Mouse (Mus musculus): ENCODE results near the gene Gpatch4. TPM values are rescaled to one million over a fixed set of nuclear protein-coding genes. Genes with fewer than 3 reads are reported as not detected.
A peak's percentile ranks its signal among the peaks of the same experiment; 100 is the strongest.

Gene Gpatch4
- polyA plus RNA-seq, 1 experiment from 2014 or later: 29.7 TPM

GRCm38 (mm10) chr3:88082663-88083062 lies 39.8 kb downstream of the Gpatch4 start:
- Histone ChIP-seq H3K27me3 (no peaks in the 10 kb centered on the region), H3K4me2 (replicated peaks) (peak overlapping the region; percentile 78), H3K4me3 (peak overlapping the region; percentile 53), H3K4me1 (peaks cover 17% of the 10 kb centered on the region), H3K9ac (replicated peaks) (0 out of 2 replicates have a peak overlapping the region, but pooled peaks have one; percentile 41), H3K9me3 (no peaks in the 10 kb centered on the region), H3K36me3 (no peaks in the 10 kb centered on the region), H3K27ac (replicated peaks) (no peak overlapping the region)
- 3% methylated on average over 4 of the region's 4 CpGs for WGBS
- no peak for ATAC-seq (replicated peaks)

GRCm38 (mm10) chr3:88084001-88084400 lies 41.1 kb downstream of the Gpatch4 start:
- peaks cover 17% of the 10 kb centered on the region for H3K4me1 ChIP-seq
- 100% methylated on average over 2 of the region's 2 CpGs for WGBS

GRCm38 (mm10) chr3:88085459-88085858 lies 42.6 kb downstream of the Gpatch4 start:
- no peak overlapping the region for H3K27ac ChIP-seq (replicated peaks)
- H3K4me2 ChIP-seq (replicated peaks): no peak overlapping the region
- peaks cover 17% of the 10 kb centered on the region for H3K4me1 ChIP-seq
- H3K4me3 ChIP-seq: no peak overlapping the region
- WGBS: 90% methylated on average over 9 of the region's 9 CpGs
- H3K36me3 ChIP-seq: no peaks in the 10 kb centered on the region
- no peak overlapping the region for H3K9ac ChIP-seq (replicated peaks)
- no peaks in the 10 kb centered on the region for H3K27me3 ChIP-seq
- no peak for ATAC-seq (replicated peaks)
- no peaks in the 10 kb centered on the region for H3K9me3 ChIP-seq

More at GRCm38 (mm10) chr3:88084001-88084400, 41.1 kb downstream of the Gpatch4 start:
- Histone ChIP-seq H3K36me3 (no peaks in the 10 kb centered on the region), H3K4me2 (replicated peaks) (no peak overlapping the region), H3K4me3 (no peak overlapping the region), H3K9me3 (no peaks in the 10 kb centered on the region), H3K27ac (replicated peaks) (no peak overlapping the region), H3K9ac (replicated peaks) (no peak overlapping the region), H3K27me3 (no peaks in the 10 kb centered on the region)
- ATAC-seq (replicated peaks): no peak

GRCm38 (mm10) chr3:88087688-88088087 lies 44.8 kb downstream of the Gpatch4 start:
- WGBS: 83% methylated on average over 1 of the region's 1 CpGs
- Histone ChIP-seq H3K9me3 (no peaks in the 10 kb centered on the region), H3K4me1 (peaks cover 5% of the 10 kb centered on the region), H3K36me3 (peaks cover 2% of the 10 kb centered on the region; the same call in 1 of the 2 replicates), H3K9ac (replicated peaks) (no peak overlapping the region), H3K4me2 (replicated peaks) (no peak overlapping the region), H3K27me3 (no peaks in the 10 kb centered on the region), H3K4me3 (no peak overlapping the region), H3K27ac (replicated peaks) (no peak overlapping the region)
- ATAC-seq (replicated peaks): no peak

GRCm38 (mm10) chr3:88090106-88090505 lies 47.2 kb downstream of the Gpatch4 start:
- H3K27me3 ChIP-seq: no peaks in the 10 kb centered on the region
- 93% methylated on average over 7 of the region's 7 CpGs for WGBS
- H3K9me3 ChIP-seq: no peaks in the 10 kb centered on the region
- ATAC-seq (replicated peaks): no peak
- no peak overlapping the region for H3K4me2 ChIP-seq (replicated peaks)
- H3K4me1 ChIP-seq: no peaks in the 10 kb centered on the region
- H3K4me3 ChIP-seq: no peak overlapping the region
- no peak overlapping the region for H3K27ac ChIP-seq (replicated peaks)
- peaks cover 2% of the 10 kb centered on the region; the same call in 1 of the 2 replicates for H3K36me3 ChIP-seq
- H3K9ac ChIP-seq (replicated peaks): no peak overlapping the region

GRCm38 (mm10) chr3:88090616-88091015 lies 47.7 kb downstream of the Gpatch4 start:
- no peaks in the 10 kb centered on the region for H3K4me1 ChIP-seq
- no peaks in the 10 kb centered on the region for H3K27me3 ChIP-seq
- no peak overlapping the region for H3K4me2 ChIP-seq (replicated peaks)
- no peaks in the 10 kb centered on the region for H3K9me3 ChIP-seq
- no peak for ATAC-seq (replicated peaks)
- 87% methylated on average over 6 of the region's 6 CpGs for WGBS
- no peak overlapping the region for H3K4me3 ChIP-seq
- H3K9ac ChIP-seq (replicated peaks): no peak overlapping the region
- H3K36me3 ChIP-seq: peaks cover 2% of the 10 kb centered on the region; the same call in 1 of the 2 replicates
- no peak overlapping the region for H3K27ac ChIP-seq (replicated peaks)

GRCm38 (mm10) chr3:88094126-88094525 lies 51.2 kb downstream of the Gpatch4 start:
- ATAC-seq (replicated peaks): no peak
- no peaks in the 10 kb centered on the region for H3K9me3 ChIP-seq
- WGBS: 81% methylated on average over 5 of the region's 5 CpGs
- no peaks in the 10 kb centered on the region for H3K4me1 ChIP-seq
- no peaks in the 10 kb centered on the region for H3K27me3 ChIP-seq
- H3K9ac ChIP-seq (replicated peaks): no peak overlapping the region
- H3K36me3 ChIP-seq: peaks cover 2% of the 10 kb centered on the region; the same call in 1 of the 2 replicates
- no peak overlapping the region for H3K4me2 ChIP-seq (replicated peaks)
- peak overlapping the region; percentile 49; the same call in 1 of the 2 replicates for H3K27ac ChIP-seq (replicated peaks)
- no peak overlapping the region for H3K4me3 ChIP-seq

GRCm38 (mm10) chr3:88097666-88098065 lies 54.8 kb downstream of the Gpatch4 start:
- Histone ChIP-seq H3K4me3 (no peak overlapping the region), H3K9me3 (no peaks in the 10 kb centered on the region), H3K9ac (replicated peaks) (no peak overlapping the region), H3K4me2 (replicated peaks) (no peak overlapping the region), H3K27me3 (no peaks in the 10 kb centered on the region), H3K36me3 (no peaks in the 10 kb centered on the region), H3K27ac (replicated peaks) (no peak overlapping the region), H3K4me1 (no peaks in the 10 kb centered on the region)
- ATAC-seq (replicated peaks): no peak
- 85% methylated on average over 6 of the region's 6 CpGs for WGBS

GRCm38 (mm10) chr3:88100251-88100650 lies 57.3 kb downstream of the Gpatch4 start:
- H3K9ac ChIP-seq (replicated peaks): no peak overlapping the region
- H3K36me3 ChIP-seq: no peaks in the 10 kb centered on the region; the same call in 1 of the 2 replicates
- no peak overlapping the region for H3K27ac ChIP-seq (replicated peaks)
- no peaks in the 10 kb centered on the region for H3K9me3 ChIP-seq
- ATAC-seq (replicated peaks): no peak
- H3K4me1 ChIP-seq: no peaks in the 10 kb centered on the region
- no peak overlapping the region for H3K4me2 ChIP-seq (replicated peaks)
- no peak overlapping the region for H3K4me3 ChIP-seq
- no peaks in the 10 kb centered on the region for H3K27me3 ChIP-seq
- 45% methylated on average over 3 of the region's 3 CpGs for WGBS

GRCm38 (mm10) chr3:88101736-88102135 lies 58.8 kb downstream of the Gpatch4 start:
- H3K4me3 ChIP-seq: no peak overlapping the region
- H3K9ac ChIP-seq (replicated peaks): no peak overlapping the region
- no peaks in the 10 kb centered on the region for H3K4me1 ChIP-seq
- no peaks in the 10 kb centered on the region for H3K27me3 ChIP-seq
- H3K36me3 ChIP-seq: no peaks in the 10 kb centered on the region; the same call in 1 of the 2 replicates
- no peak overlapping the region for H3K27ac ChIP-seq (replicated peaks)
- H3K9me3 ChIP-seq: no peaks in the 10 kb centered on the region
- H3K4me2 ChIP-seq (replicated peaks): no peak overlapping the region
- 96% methylated on average over 7 of the region's 7 CpGs for WGBS
- ATAC-seq (replicated peaks): no peak

- Histone ChIP-seq H3K4me2 (replicated peaks) (no peak overlapping the region), H3K4me3 (no peak overlapping the region), H3K27me3 (no peaks in the 10 kb centered on the region), H3K27ac (replicated peaks) (no peak overlapping the region), H3K4me1 (no peaks in the 10 kb centered on the region), H3K9me3 (no peaks in the 10 kb centered on the region), H3K9ac (replicated peaks) (no peak overlapping the region), H3K36me3 (no peaks in the 10 kb centered on the region; the same call in 1 of the 2 replicates)
- no peak for ATAC-seq (replicated peaks)
- WGBS: 93% methylated on average over 6 of the region's 6 CpGs
Measured at GRCm38 (mm10) chr3:88102196-88102595, 59.3 kb downstream of the Gpatch4 start.

- no peak overlapping the region for H3K27ac ChIP-seq (replicated peaks)
- ATAC-seq (replicated peaks): no peak
- no peaks in the 10 kb centered on the region for H3K4me1 ChIP-seq
- H3K9ac ChIP-seq (replicated peaks): no peak overlapping the region
- no peaks in the 10 kb centered on the region; the same call in 1 of the 2 replicates for H3K36me3 ChIP-seq
- H3K4me3 ChIP-seq: no peak overlapping the region
- H3K4me2 ChIP-seq (replicated peaks): no peak overlapping the region
- H3K9me3 ChIP-seq: no peaks in the 10 kb centered on the region
- H3K27me3 ChIP-seq: no peaks in the 10 kb centered on the region
- WGBS: 87% methylated on average over 6 of the region's 6 CpGs
Measured at GRCm38 (mm10) chr3:88102611-88103010, 59.7 kb downstream of the Gpatch4 start.

Measured in forebrain, embryonic 15.5 days (tissue).